Mouse (Mus musculus) CH12.LX (cell line): Measurements from ENCODE around the gene Tmem205. TPM values are rescaled to one million over a fixed set of nuclear protein-coding genes. Genes with fewer than 3 reads are reported as not detected.

Source experiments
- DNase-seq: peaks from one replicate; pipeline ENCODE4 v3.0.0-alpha.2; 2013; ENCODE audit errors: extremely low read depth
- H3K27ac ChIP-seq: 2 replicates; pipeline ENCODE4 v1.5.1; 2012; ENCODE audit warnings: low read depth, mild to moderate bottlenecking, control low read depth, moderate library complexity; ENCODE audit not compliant: insufficient read depth
- H3K27me3 ChIP-seq: replicated peaks from 2 replicates; pipeline ENCODE3; 2012; ENCODE audit warnings: inconsistent platforms
- H3K36me3 ChIP-seq, 2 experiments: replicated peaks in 1 of 2; 2 replicates each; pipeline versions ENCODE3 to v1.6.1; 2012; ENCODE audit warnings: inconsistent platforms in 1 of 2, low read length in 1 of 2, mild to moderate bottlenecking in 1 of 2, mixed read lengths in 1 of 2, moderate library complexity in 1 of 2; ENCODE audit not compliant: control insufficient read depth in 1 of 2, insufficient read depth in 1 of 2
- H3K4me1 ChIP-seq, 2 experiments: 2 replicates each; pipeline ENCODE4 v1.6.1; 2012; ENCODE audit warnings: inconsistent platforms in 1 of 2, moderate library complexity in 1 of 2; ENCODE audit not compliant: insufficient read depth in 2 of 2, control insufficient read depth in 1 of 2
- H3K4me2 ChIP-seq: 2 replicates; pipeline ENCODE4 v1.6.1; 2012; ENCODE audit warnings: low read depth, mild to moderate bottlenecking, control low read depth; ENCODE audit not compliant: poor library complexity, insufficient read depth, severe bottlenecking
- H3K4me3 ChIP-seq, 3 experiments: fragments of 150-350 bp in 1 of 3; sonication (generic) in 1 of 3; replicated peaks in 1 of 3; 2 replicates each; pipeline versions ENCODE3 to v1.5.1; 2011 to 2012; ENCODE audit warnings: low read depth in 2 of 3, low read length in 2 of 3, mild to moderate bottlenecking in 2 of 3, moderate library complexity in 2 of 3, control low read depth in 1 of 3, improper control_type of control experiment in 1 of 3, inconsistent platforms in 1 of 3, mixed read lengths in 1 of 3; ENCODE audit not compliant: poor library complexity in 1 of 3
- H3K79me2 ChIP-seq: replicated peaks from 2 replicates; pipeline ENCODE4 v1.6.1; 2012; ENCODE audit warnings: mild to moderate bottlenecking, moderate library complexity; ENCODE audit not compliant: control insufficient read depth, poor library complexity, insufficient read depth, severe bottlenecking; ENCODE audit errors: extremely low read depth
- H3K9ac ChIP-seq: 2 replicates; pipeline ENCODE4 v1.6.1; 2012; ENCODE audit warnings: low read depth, mild to moderate bottlenecking, control low read depth, moderate library complexity; ENCODE audit not compliant: insufficient read depth
- H3K9me3 ChIP-seq: replicated peaks from 2 replicates; pipeline ENCODE3; 2012; ENCODE audit warnings: low read length, inconsistent platforms, mixed read lengths
- BHLHE40 ChIP-seq: IDR thresholded peaks from 2 replicates; pipeline ENCODE4 v1.6.1; 2011; ENCODE audit warnings: mild to moderate bottlenecking, low read depth, low read length, improper control_type of control experiment
- CTCF ChIP-seq, 2 experiments: IDR thresholded peaks in 1 of 2; conservative IDR thresholded peaks in 1 of 2; 2 replicates each; pipeline ENCODE4 v1.5.1; 2011 to 2012; ENCODE audit warnings: low read depth in 2 of 2, low read length in 2 of 2, improper control_type of control experiment in 1 of 2, inconsistent platforms in 1 of 2, mild to moderate bottlenecking in 1 of 2, moderate library complexity in 1 of 2
- ELF1 ChIP-seq: IDR thresholded peaks from 2 replicates; pipeline ENCODE4 v1.6.1; 2014; ENCODE audit warnings: low read depth, mild to moderate bottlenecking, inconsistent platforms, low read length, improper control_type of control experiment
- GABPA ChIP-seq: IDR thresholded peaks from 2 replicates; pipeline ENCODE4 v1.6.1; 2012; ENCODE audit warnings: low read depth, low read length, improper control_type of control experiment, inconsistent platforms; ENCODE audit not compliant: insufficient replicate concordance
- HCFC1 ChIP-seq: IDR thresholded peaks from 2 replicates; pipeline ENCODE4 v1.6.1; 2012; ENCODE audit warnings: low read depth, mild to moderate bottlenecking, inconsistent platforms, low read length, improper control_type of control experiment
- MAZ ChIP-seq: IDR thresholded peaks from 2 replicates; pipeline ENCODE4 v1.6.1; 2012; ENCODE audit warnings: low read depth, mild to moderate bottlenecking, inconsistent platforms, low read length, improper control_type of control experiment, moderate library complexity
- NRF1 ChIP-seq: IDR thresholded peaks from 2 replicates; pipeline ENCODE4 v1.6.1; 2014; ENCODE audit warnings: low read depth, mild to moderate bottlenecking, inconsistent platforms, low read length, improper control_type of control experiment, moderate library complexity
- POLR2AphosphoS2 ChIP-seq: IDR thresholded peaks from 2 replicates; pipeline ENCODE4 v1.6.1; 2011; ENCODE audit warnings: low read depth, low read length, improper control_type of control experiment
- RCOR1 ChIP-seq: conservative IDR thresholded peaks from 2 replicates; pipeline ENCODE4 v1.6.1; 2012; ENCODE audit warnings: low read depth, mild to moderate bottlenecking, inconsistent platforms, low read length, improper control_type of control experiment
- UBTF ChIP-seq: IDR thresholded peaks from 2 replicates; pipeline ENCODE4 v1.6.1; 2012; ENCODE audit warnings: low read depth, mild to moderate bottlenecking, inconsistent platforms, low read length, improper control_type of control experiment, moderate library complexity
- ZNF384 ChIP-seq: IDR thresholded peaks from 2 replicates; pipeline ENCODE4 v1.6.1; 2012; ENCODE audit warnings: low read depth, low read length, improper control_type of control experiment, inconsistent platforms
- dilution Hi-C: fragments of 300-500 bp; cut with MboI; formaldehyde crosslinking; loops from 2 replicates; pipeline ENCODE4 v1.14.3; 2020; ENCODE audit warnings: low sequenced_read_pairs; ENCODE audit not compliant: extremely low pct_unique_long_range_greater_than_20kb, extremely low pct_ligation_motif_present
- in situ Hi-C: fragments of 300-500 bp; cut with MboI; formaldehyde crosslinking; loops from 3 replicates; pipeline ENCODE4 v1.14.3; 2019; ENCODE audit warnings: low sequenced_read_pairs, low pct_ligation_motif_present, low pct_unique_long_range_greater_than_20kb, mixed read lengths
- polyA plus RNA-seq: library from polyadenylated mRNA; unstranded; fragments of >175 nt; gene quantifications from 2 replicates; pipeline ENCODE4 v1.2.1, GENCODE M21; 2012; ENCODE audit warnings: low read depth; ENCODE audit not compliant: insufficient read length
- total RNA-seq, 2 experiments: library from RNA; depleted of rRNA; stranded (reverse); fragments of 300-350 nt in 1 of 2; fragments of >200 nt in 1 of 2; gene quantifications; 2 replicates each; pipeline ENCODE4 v1.2.3; 2012 to 2014

Gene Tmem205
- total and polyA plus RNA-seq, 3 experiments = 0.87 to 2.9 (median 2.9) TPM

- no peak overlapping the region for H3K27ac ChIP-seq
- H3K4me3 ChIP-seq = no peak overlapping the region
- in situ Hi-C loops = no loop called here
- H3K79me2 ChIP-seq = no peaks in the 10 kb centered on the region
- H3K27me3 ChIP-seq = peaks cover 37% of the 10 kb centered on the region
- no peak overlapping the region for H3K4me2 ChIP-seq
- H3K9ac ChIP-seq = no peak overlapping the region
- dilution Hi-C loops = no loop called here
- H3K4me1 ChIP-seq = peaks cover 0 to 5% of the 10 kb centered on the region in 2 experiments; a peak in 1 of 4 replicates
- DNase-seq = no peak
- TF ChIP-seq GABPA = no peak
- H3K36me3 ChIP-seq = no peaks in the 10 kb centered on the region
- peaks cover 10% of the 10 kb centered on the region for H3K9me3 ChIP-seq
These were observed 20.8 kb upstream of the Tmem205 start for GRCm38 (mm10) chr9:21948146-21948545.

GRCm38 (mm10) chr9:21947540-21948130 is 20.3 kb upstream of the Tmem205 start:
- Histone ChIP-seq H3K9ac (no peak overlapping the region), H3K4me1 (peaks cover 0 to 5% of the 10 kb centered on the region in 2 experiments; a peak in 1 of 4 replicates), H3K27me3 (peaks cover 37% of the 10 kb centered on the region), H3K4me3 (no peak overlapping the region), H3K36me3 (no peaks in the 10 kb centered on the region), H3K79me2 (no peaks in the 10 kb centered on the region), H3K9me3 (peaks cover 10% of the 10 kb centered on the region), H3K27ac (no peak overlapping the region), H3K4me2 (no peak overlapping the region)
- in situ Hi-C loops = no loop called here
- dilution Hi-C loops = no loop called here
- no peak for TF ChIP-seq NRF1
- no peak for TF ChIP-seq RCOR1
- TF ChIP-seq ELF1 = no peak
- no peak for TF ChIP-seq BHLHE40
- TF ChIP-seq POLR2AphosphoS2 = no peak
- TF ChIP-seq UBTF = no peak
- no peak for TF ChIP-seq CTCF (conservative IDR thresholded peaks at IDR 0.05 in 1 of 2, IDR thresholded peaks at IDR 0.05 in 1 of 2; ENCODE audit: low read depth in 2 of 2, low read length in 2 of 2)
- TF ChIP-seq ZNF384 = no peak
- no peak for DNase-seq

- Histone ChIP-seq H3K79me2 (no peaks in the 10 kb centered on the region), H3K4me3 (no peak overlapping the region), H3K4me2 (no peak overlapping the region), H3K36me3 (no peaks in the 10 kb centered on the region), H3K27me3 (peaks cover 56% of the 10 kb centered on the region), H3K9ac (no peak overlapping the region), H3K4me1 (peaks cover 0 to 5% of the 10 kb centered on the region in 2 experiments; a peak in 1 of 4 replicates), H3K27ac (no peak overlapping the region), H3K9me3 (peaks cover 7% of the 10 kb centered on the region)
- in situ Hi-C loops (no loop called here), dilution Hi-C loops (no loop called here)
- no peak for TF ChIP-seq RCOR1
- no peak for TF ChIP-seq MAZ
- TF ChIP-seq HCFC1 = no peak
- DNase-seq = no peak
These were observed 16.9 kb upstream of the Tmem205 start for GRCm38 (mm10) chr9:21944267-21944666.
